Mouse (Mus musculus) midbrain, embryonic 13.5 days (tissue): ENCODE results near the gene Ralgapa2. TPM values are rescaled to one million over a fixed set of nuclear protein-coding genes. Genes with fewer than 3 reads are reported as not detected.

ENCODE experiments used
- ATAC-seq: fragments of 200-750 bp; cut with Nextera tagmentation; 2 replicates; pipeline ENCODE4 v1.8.0; 2017; ENCODE audit warnings: mild to moderate bottlenecking, moderate TSS enrichment, moderate library complexity
- H3K27ac ChIP-seq: fragments of 300-500 bp; sonication (generic); 2 replicates; pipeline ENCODE4 v1.5.1; 2015; ENCODE audit warnings: inconsistent platforms, mild to moderate bottlenecking, moderate library complexity
- H3K27me3 ChIP-seq: fragments of 300-500 bp; sonication (generic); 2 replicates; pipeline ENCODE4 v1.6.1; 2015; ENCODE audit warnings: mild to moderate bottlenecking, inconsistent platforms
- H3K36me3 ChIP-seq: fragments of 300-500 bp; sonication (generic); 2 replicates; pipeline ENCODE4 v1.6.1; 2015; ENCODE audit warnings: mild to moderate bottlenecking, inconsistent platforms
- H3K4me1 ChIP-seq: fragments of 300-500 bp; sonication (generic); replicated peaks from 2 replicates; pipeline ENCODE4 v1.6.1; 2015; ENCODE audit warnings: inconsistent platforms
- H3K4me2 ChIP-seq: fragments of 300-500 bp; sonication (generic); replicated peaks from 2 replicates; pipeline ENCODE4 v1.6.1; 2015; ENCODE audit warnings: moderate library complexity, mild to moderate bottlenecking, inconsistent platforms
- H3K4me3 ChIP-seq: fragments of 300-500 bp; sonication (generic); replicated peaks from 2 replicates; pipeline ENCODE4 v1.5.1; 2015; ENCODE audit warnings: mild to moderate bottlenecking, inconsistent platforms
- H3K9ac ChIP-seq: fragments of 300-500 bp; sonication (generic); replicated peaks from 2 replicates; pipeline ENCODE4 v1.6.1; 2015; ENCODE audit warnings: mild to moderate bottlenecking, inconsistent platforms
- H3K9me3 ChIP-seq: fragments of 300-500 bp; sonication (generic); 2 replicates; pipeline ENCODE4 v1.6.1; 2016; ENCODE audit warnings: mild to moderate bottlenecking, inconsistent platforms
- WGBS: fragments of 180-500 bp; shearing (Covaris S2); methylation state at CpG from one replicate; pipeline ENCODE4 v1.1.7; 2015; 5-methylcytosine and 5-hydroxymethylcytosine counted together
- polyA plus RNA-seq: library from polyadenylated mRNA; unstranded; fragments of >200 nt; fragmentation: Nextera tagmentation; extraction: Ambion mirVana; gene quantifications from 2 replicates; pipeline ENCODE4 v1.2.1, GENCODE M21; 2015

Gene Ralgapa2
- polyA plus RNA-seq, 1 experiment from 2014 or later: 11.7 TPM

GRCm38 (mm10) chr2:146245401-146245800 lies 266.7 kb downstream of the Ralgapa2 start:
- no peaks in the 10 kb centered on the region for H3K27me3 ChIP-seq
- WGBS: 48% methylated on average over 7 of the region's 7 CpGs
- peaks cover 10% of the 10 kb centered on the region; the same call in 1 of the 2 replicates for H3K36me3 ChIP-seq
- H3K4me3 ChIP-seq: no peak overlapping the region
- H3K4me2 ChIP-seq: no peak overlapping the region
- no peak overlapping the region for H3K27ac ChIP-seq
- ATAC-seq: no peak
- H3K4me1 ChIP-seq: peaks cover 21% of the 10 kb centered on the region; the same call in 1 of the 2 replicates
- no peaks in the 10 kb centered on the region for H3K9me3 ChIP-seq
- no peak overlapping the region for H3K9ac ChIP-seq

- no peak for ATAC-seq
- Histone ChIP-seq H3K27me3 (no peaks in the 10 kb centered on the region), H3K4me2 (no peak overlapping the region), H3K4me1 (peaks cover 17% of the 10 kb centered on the region; the same call in 1 of the 2 replicates), H3K9me3 (no peaks in the 10 kb centered on the region), H3K27ac (no peak overlapping the region), H3K4me3 (no peak overlapping the region), H3K36me3 (peaks cover 10% of the 10 kb centered on the region; the same call in 1 of the 2 replicates), H3K9ac (no peak overlapping the region)
- 95% methylated on average over 2 of the region's 2 CpGs for WGBS
Observed at GRCm38 (mm10) chr2:146244049-146244448, 268.1 kb downstream of the Ralgapa2 start.

GRCm38 (mm10) chr2:146239196-146239747 lies 272.9 kb downstream of the Ralgapa2 start:
- WGBS: 95% methylated on average over 4 of the region's 4 CpGs
- no peak for ATAC-seq

GRCm38 (mm10) chr2:146231485-146231884 lies 280.7 kb downstream of the Ralgapa2 start:
- no peak for ATAC-seq
- no peaks in the 10 kb centered on the region for H3K9me3 ChIP-seq
- 95% methylated on average over 2 of the region's 2 CpGs for WGBS
- H3K4me2 ChIP-seq: no peak overlapping the region
- H3K36me3 ChIP-seq: no peaks in the 10 kb centered on the region
- H3K9ac ChIP-seq: no peak overlapping the region
- peaks cover 9% of the 10 kb centered on the region for H3K4me1 ChIP-seq
- H3K27ac ChIP-seq: no peak overlapping the region
- H3K27me3 ChIP-seq: peaks cover 33% of the 10 kb centered on the region
- no peak overlapping the region for H3K4me3 ChIP-seq

More at GRCm38 (mm10) chr2:146239196-146239747, 272.9 kb downstream of the Ralgapa2 start:
- no peak overlapping the region for H3K27ac ChIP-seq
- peaks cover 1% of the 10 kb centered on the region; the same call in 1 of the 2 replicates for H3K36me3 ChIP-seq
- H3K9ac ChIP-seq: no peak overlapping the region
- no peak overlapping the region for H3K4me3 ChIP-seq
- no peaks in the 10 kb centered on the region for H3K27me3 ChIP-seq
- H3K4me1 ChIP-seq: no peaks in the 10 kb centered on the region
- H3K9me3 ChIP-seq: no peaks in the 10 kb centered on the region
- no peak overlapping the region for H3K4me2 ChIP-seq

GRCm38 (mm10) chr2:146228435-146228834 lies 283.7 kb downstream of the Ralgapa2 start:
- H3K9me3 ChIP-seq: no peaks in the 10 kb centered on the region
- peaks cover 50% of the 10 kb centered on the region for H3K27me3 ChIP-seq
- H3K4me1 ChIP-seq: peaks cover 36% of the 10 kb centered on the region
- no peak overlapping the region for H3K4me3 ChIP-seq
- 65% methylated on average over 2 of the region's 2 CpGs for WGBS
- no peak overlapping the region for H3K4me2 ChIP-seq
- no peak overlapping the region for H3K27ac ChIP-seq
- H3K9ac ChIP-seq: no peak overlapping the region
- H3K36me3 ChIP-seq: no peaks in the 10 kb centered on the region
- no peak for ATAC-seq

- Histone ChIP-seq H3K4me1 (peaks cover 41% of the 10 kb centered on the region), H3K27ac (no peak overlapping the region), H3K9me3 (no peaks in the 10 kb centered on the region), H3K27me3 (peaks cover 58% of the 10 kb centered on the region), H3K9ac (no peak overlapping the region), H3K4me3 (no peak overlapping the region), H3K36me3 (no peaks in the 10 kb centered on the region), H3K4me2 (no peak overlapping the region)
- WGBS: 54% methylated on average over 3 of the region's 3 CpGs
- ATAC-seq: no peak
Observed at GRCm38 (mm10) chr2:146227646-146228045, 284.5 kb downstream of the Ralgapa2 start.

GRCm38 (mm10) chr2:146226484-146226883 lies 285.7 kb downstream of the Ralgapa2 start:
- Histone ChIP-seq H3K27ac (no peak overlapping the region), H3K27me3 (peaks cover 59% of the 10 kb centered on the region), H3K4me3 (no peak overlapping the region), H3K36me3 (no peaks in the 10 kb centered on the region), H3K4me2 (peak overlapping the region; percentile 92), H3K9ac (peak overlapping the region; percentile 39; the same call in 1 of the 2 replicates), H3K9me3 (no peaks in the 10 kb centered on the region), H3K4me1 (peaks cover 41% of the 10 kb centered on the region)
- no peak for ATAC-seq
- WGBS: 4% methylated on average over 9 of the region's 9 CpGs

GRCm38 (mm10) chr2:146225818-146226217 lies 286.3 kb downstream of the Ralgapa2 start:
- Histone ChIP-seq H3K9me3 (no peaks in the 10 kb centered on the region), H3K4me3 (peak overlapping the region; percentile 81), H3K4me1 (peaks cover 48% of the 10 kb centered on the region), H3K36me3 (no peaks in the 10 kb centered on the region), H3K27me3 (peaks cover 56% of the 10 kb centered on the region), H3K27ac (no peak overlapping the region), H3K4me2 (peak overlapping the region; percentile 92), H3K9ac (peak overlapping the region; percentile 58; the same call in 1 of the 2 replicates)
- ATAC-seq: no peak
- WGBS: 6% methylated on average over 6 of the region's 6 CpGs

- Histone ChIP-seq H3K4me2 (peak overlapping the region; percentile 92), H3K27ac (peak overlapping the region; percentile 97), H3K9me3 (no peaks in the 10 kb centered on the region), H3K4me1 (peaks cover 61% of the 10 kb centered on the region), H3K27me3 (peaks cover 56% of the 10 kb centered on the region), H3K9ac (peak overlapping the region; percentile 96), H3K4me3 (peak overlapping the region; percentile 81), H3K36me3 (no peaks in the 10 kb centered on the region)
- no peak for ATAC-seq
- 6% methylated on average over 7 of the region's 7 CpGs for WGBS
Observed at GRCm38 (mm10) chr2:146224141-146224540, 288.0 kb downstream of the Ralgapa2 start.

- H3K4me3 ChIP-seq: peak overlapping the region; percentile 81
- no peaks in the 10 kb centered on the region for H3K9me3 ChIP-seq
- under 1% methylated on average over 75 of the region's 75 CpGs for WGBS
- peaks cover 69% of the 10 kb centered on the region for H3K4me1 ChIP-seq
- peak overlapping the region; percentile 97 for H3K27ac ChIP-seq
- peaks cover 49% of the 10 kb centered on the region for H3K27me3 ChIP-seq
- no peaks in the 10 kb centered on the region for H3K36me3 ChIP-seq
- peak overlapping the region; percentile 92 for H3K4me2 ChIP-seq
- H3K9ac ChIP-seq: peak overlapping the region; percentile 96
- no peak for ATAC-seq
Observed at GRCm38 (mm10) chr2:146223176-146223905, 288.8 kb downstream of the Ralgapa2 start.

GRCm38 (mm10) chr2:146222279-146223175 lies 289.6 kb downstream of the Ralgapa2 start:
- peaks cover 77% of the 10 kb centered on the region for H3K4me1 ChIP-seq
- ATAC-seq: peak; percentile 17
- peak overlapping the region; percentile 92 for H3K4me2 ChIP-seq
- H3K27me3 ChIP-seq: peaks cover 41% of the 10 kb centered on the region
- H3K36me3 ChIP-seq: no peaks in the 10 kb centered on the region
- peak overlapping the region; percentile 97 for H3K27ac ChIP-seq
- H3K9ac ChIP-seq: peak overlapping the region; percentile 96
- H3K9me3 ChIP-seq: no peaks in the 10 kb centered on the region
- WGBS: under 1% methylated on average over 91 of the region's 133 CpGs
- peak overlapping the region; percentile 81 for H3K4me3 ChIP-seq
